Mouse (Mus musculus) spleen, adult 2 months (tissue): Measurements from ENCODE around the gene Stk39.

Experiments used
- CTCF ChIP-seq: fragments of 200-500 bp; IDR thresholded peaks from 2 replicates; pipeline ENCODE4 v1.5.1; 2011; ENCODE audit warnings: mild to moderate bottlenecking, inconsistent platforms; ENCODE audit not compliant: insufficient read depth, insufficient read length, insufficient replicate concordance; ENCODE audit errors: extremely low read depth
- POLR2A ChIP-seq: fragments of 200-500 bp; IDR thresholded peaks from 2 replicates; pipeline ENCODE4 v1.6.1; 2011; ENCODE audit warnings: low read depth, low read length, inconsistent platforms

- TF ChIP-seq CTCF: no peak
- no peak for TF ChIP-seq POLR2A
Observed at GRCm38 (mm10) chr2:68479823-68480222, 7.8 kb upstream of the Stk39 start.
